Mouse (Mus musculus) thymus, adult 2 months (tissue): ENCODE measurements at regions not wholly inside any gene's neighbourhood (a gene's known extent, or its start where the extent isn't known, plus 50 kb on each side); places are given as distances from the start of the nearest gene placed in this dataset.

Experiments used
- DNase-seq: peaks from one replicate; pipeline ENCODE4 v3.0.0; 2021
- H3K27ac ChIP-seq: fragments of 200-500 bp; 2 replicates; pipeline ENCODE4 v1.5.1; 2012; ENCODE audit warnings: low read length, control low read depth; ENCODE audit not compliant: control insufficient read depth, insufficient read depth
- H3K27me3 ChIP-seq: fragments of 200-500 bp; 2 replicates; pipeline ENCODE4 v1.6.1; 2012; ENCODE audit warnings: mild to moderate bottlenecking, low read length, moderate library complexity, mixed read lengths; ENCODE audit not compliant: control insufficient read depth, insufficient read depth
- H3K36me3 ChIP-seq: fragments of 200-500 bp; 2 replicates; pipeline ENCODE4 v1.6.1; 2012; ENCODE audit warnings: mild to moderate bottlenecking, low read length, moderate library complexity; ENCODE audit not compliant: control insufficient read depth, insufficient read depth
- H3K4me1 ChIP-seq: fragments of 200-500 bp; replicated peaks from 2 replicates; pipeline ENCODE4 v1.6.1; 2012; ENCODE audit warnings: low read length; ENCODE audit not compliant: control insufficient read depth, insufficient read depth
- H3K4me3 ChIP-seq: fragments of 200-500 bp; 2 replicates; pipeline ENCODE4 v1.5.1; 2012; ENCODE audit warnings: mild to moderate bottlenecking, low read length, control low read depth, moderate library complexity; ENCODE audit not compliant: control insufficient read depth, insufficient read depth
- CTCF ChIP-seq: fragments of 200-500 bp; IDR thresholded peaks from 2 replicates; pipeline ENCODE4 v1.5.1; 2012; ENCODE audit warnings: mild to moderate bottlenecking, control low read depth, low read length, moderate library complexity, borderline replicate concordance; ENCODE audit not compliant: control insufficient read depth, poor library complexity, insufficient read depth; ENCODE audit errors: extremely low read depth
- POLR2A ChIP-seq: fragments of 200-500 bp; IDR thresholded peaks from 2 replicates; pipeline ENCODE4 v1.6.1; 2012; ENCODE audit warnings: mild to moderate bottlenecking, low read length, control low read depth, moderate library complexity; ENCODE audit not compliant: control insufficient read depth, poor library complexity, insufficient read depth; ENCODE audit errors: extremely low read depth
- WGBS: fragments of 180-500 bp; shearing (Covaris S2); methylation state at CpG from one replicate; pipeline ENCODE4 v1.1.7; 2018; 5-methylcytosine and 5-hydroxymethylcytosine counted together

GRCm38 (mm10) chrX:99568244-99568643 lies 97.2 kb upstream of the Pja1 start:
- no peak for TF ChIP-seq CTCF
- no peak for TF ChIP-seq POLR2A
- no peaks in the 10 kb centered on the region for H3K27me3 ChIP-seq
- DNase-seq = no peak
- H3K27ac ChIP-seq = no peak overlapping the region
- no peaks in the 10 kb centered on the region for H3K4me1 ChIP-seq
- no peaks in the 10 kb centered on the region for H3K36me3 ChIP-seq
- WGBS = 49% methylated on average over 9 of the region's 10 CpGs
- no peak overlapping the region for H3K4me3 ChIP-seq

GRCm38 (mm10) chrX:99567367-99568164 lies 96.5 kb upstream of the Pja1 start:
- Histone ChIP-seq H3K27me3 (no peaks in the 10 kb centered on the region), H3K4me3 (no peak overlapping the region), H3K36me3 (no peaks in the 10 kb centered on the region), H3K27ac (no peak overlapping the region), H3K4me1 (no peaks in the 10 kb centered on the region)
- TF ChIP-seq POLR2A (no peak), CTCF (no peak)
- DNase-seq = no peak
- WGBS = 85% methylated on average over 28 of the region's 28 CpGs

GRCm38 (mm10) chrX:99561995-99562394 lies 90.9 kb upstream of the Pja1 start:
- no peak for DNase-seq
- WGBS = 94% methylated on average over 8 of the region's 8 CpGs
- no peaks in the 10 kb centered on the region for H3K27me3 ChIP-seq

GRCm38 (mm10) chrX:99560699-99561098 lies 89.6 kb upstream of the Pja1 start:
- Histone ChIP-seq H3K4me1 (no peaks in the 10 kb centered on the region), H3K4me3 (no peak overlapping the region), H3K27me3 (no peaks in the 10 kb centered on the region), H3K27ac (no peak overlapping the region), H3K36me3 (no peaks in the 10 kb centered on the region)
- DNase-seq = no peak
- 100% methylated on average over 1 of the region's 2 CpGs for WGBS
- no peak for TF ChIP-seq CTCF
- TF ChIP-seq POLR2A = no peak

More at GRCm38 (mm10) chrX:99561995-99562394, 90.9 kb upstream of the Pja1 start:
- Histone ChIP-seq H3K36me3 (no peaks in the 10 kb centered on the region), H3K4me1 (no peaks in the 10 kb centered on the region), H3K27ac (no peak overlapping the region), H3K4me3 (no peak overlapping the region)
- TF ChIP-seq POLR2A (no peak), CTCF (no peak)

GRCm38 (mm10) chrX:99556876-99557354 lies 85.8 kb upstream of the Pja1 start:
- DNase-seq = no peak
- no peak overlapping the region for H3K4me3 ChIP-seq
- TF ChIP-seq CTCF (no peak), POLR2A (no peak)
- H3K27ac ChIP-seq = no peak overlapping the region
- no peaks in the 10 kb centered on the region for H3K27me3 ChIP-seq
- no peaks in the 10 kb centered on the region for H3K4me1 ChIP-seq
- no peaks in the 10 kb centered on the region for H3K36me3 ChIP-seq
- 86% methylated on average over 8 of the region's 8 CpGs for WGBS

GRCm38 (mm10) chrX:99555976-99556781 lies 85.1 kb upstream of the Pja1 start:
- no peak overlapping the region for H3K4me3 ChIP-seq
- WGBS = 87% methylated on average over 13 of the region's 13 CpGs
- no peak overlapping the region for H3K27ac ChIP-seq
- no peaks in the 10 kb centered on the region for H3K36me3 ChIP-seq
- TF ChIP-seq POLR2A (no peak), CTCF (no peak)
- no peak for DNase-seq
- H3K4me1 ChIP-seq = no peaks in the 10 kb centered on the region
- no peaks in the 10 kb centered on the region for H3K27me3 ChIP-seq
